Mouse (Mus musculus) WW6 (cell line): Measurements from ENCODE around the gene Gabrr3.
A peak's percentile ranks its signal among the peaks of the same experiment; 100 is the strongest.
"Not testable (repeated sequence)": the region's sequence is repeated elsewhere in the genome, so short reads cannot be mapped to it uniquely, and the experiment has no call there.

Source experiments
- DNase-seq: peaks from one replicate; pipeline ENCODE4 v3.0.0-alpha.2; 2013; ENCODE audit warnings: low read depth, low spot score

Gene Gabrr3

GRCm38 (mm10) chr16:59407032-59407431, at the start of gene Gabrr3:
Gabrr3 (plus strand) TSS chr16:59407332.
- no peak for DNase-seq

- DNase-seq, result no peak
These were observed 43.2 kb upstream of the Gabrr3 start, which contains the start of gene Olfr209 for GRCm38 (mm10) chr16:59363893-59364292. Olfr209 (minus strand) TSS chr16:59363993.

GRCm38 (mm10) chr16:59393300-59393699, 13.8 kb upstream of the Gabrr3 start:
- DNase-seq, result no peak

- no peak for DNase-seq
These were observed 6.0 kb upstream of the Gabrr3 start for GRCm38 (mm10) chr16:59401102-59401501.

GRCm38 (mm10) chr16:59401985-59402384, 5.1 kb upstream of the Gabrr3 start:
- no peak for DNase-seq

- no peak for DNase-seq
These were observed 3.4 kb upstream of the Gabrr3 start for GRCm38 (mm10) chr16:59403684-59404083.

GRCm38 (mm10) chr16:59404798-59405197, 2.3 kb upstream of the Gabrr3 start:
- DNase-seq, result no peak

- DNase-seq, result no peak
These were observed 2.2 kb downstream of the Gabrr3 start for GRCm38 (mm10) chr16:59409341-59409748.

- no peak for DNase-seq
These were observed 2.7 kb downstream of the Gabrr3 start for GRCm38 (mm10) chr16:59409800-59410199.

- DNase-seq, result no peak
These were observed 6.3 kb downstream of the Gabrr3 start for GRCm38 (mm10) chr16:59413475-59413874.

GRCm38 (mm10) chr16:59420237-59420866, 13.2 kb downstream of the Gabrr3 start:
- DNase-seq, result no peak

GRCm38 (mm10) chr16:59420867-59421251, 13.7 kb downstream of the Gabrr3 start:
- peak; percentile 22 for DNase-seq

- DNase-seq, result no peak
These were observed 14.6 kb downstream of the Gabrr3 start for GRCm38 (mm10) chr16:59421571-59422345.

GRCm38 (mm10) chr16:59427960-59428359, 20.8 kb downstream of the Gabrr3 start:
- no peak for DNase-seq

- no peak for DNase-seq
These were observed 26.0 kb downstream of the Gabrr3 start for GRCm38 (mm10) chr16:59433181-59433580.

GRCm38 (mm10) chr16:59444880-59445559, 37.9 kb downstream of the Gabrr3 start:
- DNase-seq, result no peak

- DNase-seq, result no peak
These were observed 41.0 kb downstream of the Gabrr3 start for GRCm38 (mm10) chr16:59448181-59448580.

GRCm38 (mm10) chr16:59449092-59449491, 42.0 kb downstream of the Gabrr3 start:
- no peak for DNase-seq

- no peak for DNase-seq
These were observed 44.7 kb downstream of the Gabrr3 start for GRCm38 (mm10) chr16:59451813-59452212.

GRCm38 (mm10) chr16:59459259-59459861, 52.2 kb downstream of the Gabrr3 start:
- DNase-seq, result not testable (repeated sequence)

GRCm38 (mm10) chr16:59463567-59463966, 56.4 kb downstream of the Gabrr3 start:
- no peak for DNase-seq

- no peak for DNase-seq
These were observed 56.8 kb downstream of the Gabrr3 start for GRCm38 (mm10) chr16:59463973-59464372.
